Mouse (Mus musculus) ovary, postnatal 14 days (tissue): Measurements from ENCODE around the gene Bag5.
A peak's percentile ranks its signal among the peaks of the same experiment; 100 is the strongest.
"Not testable (repeated sequence)": the region's sequence is repeated elsewhere in the genome, so short reads cannot be mapped to it uniquely, and the experiment has no call there.

Experiments
- DNase-seq: peaks from one replicate; pipeline ENCODE4 v3.0.0; 2022; ENCODE audit warnings: low spot score

Bag5 gene

GRCm38 (mm10) chr12:111674850-111675486, 38.1 kb downstream of the Bag5 start:
- no peak for DNase-seq

GRCm38 (mm10) chr12:111672581-111672980, 40.5 kb downstream of the Bag5 start:
- no peak for DNase-seq

- DNase-seq, result peak; percentile 73
Measured at GRCm38 (mm10) chr12:111672176-111672575, 40.9 kb downstream of the Bag5 start, which contains the start of gene Ckb. Ckb (minus strand) TSS chr12:111672338.

GRCm38 (mm10) chr12:111671431-111671902, 41.6 kb downstream of the Bag5 start:
- no peak for DNase-seq

GRCm38 (mm10) chr12:111670976-111671375, 42.1 kb downstream of the Bag5 start:
- DNase-seq, result no peak

DNA sequence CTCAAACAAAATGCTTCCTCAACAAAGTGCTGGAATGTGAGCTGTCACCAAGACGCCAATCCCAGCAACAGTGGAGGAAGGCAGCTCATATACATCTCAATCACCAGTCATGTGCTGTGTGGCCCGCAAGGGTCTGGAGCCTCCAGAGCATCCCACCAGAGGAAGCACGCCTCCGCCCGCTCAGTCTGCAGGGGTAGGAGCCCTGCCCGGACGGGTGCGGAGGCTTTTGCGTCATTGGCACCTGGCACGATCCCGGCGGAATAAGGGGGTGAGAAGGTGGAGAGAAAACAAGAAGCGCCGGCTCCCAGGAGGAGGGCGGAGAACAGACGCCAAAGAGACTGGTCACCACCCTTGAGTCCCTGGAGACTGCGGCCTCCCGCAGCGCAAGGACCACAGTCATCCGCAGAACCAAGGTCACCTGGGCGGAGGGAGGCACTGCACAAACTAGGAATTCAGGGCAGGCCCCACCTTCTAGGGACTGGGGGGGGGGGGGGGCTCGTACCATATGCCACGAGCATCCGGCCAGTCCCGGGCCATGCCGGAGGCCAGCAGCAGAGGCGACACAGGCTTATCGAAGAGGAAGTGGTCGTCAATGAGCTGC, 42.6 kb downstream of the Bag5 start:
- no peak for DNase-seq

DNA sequence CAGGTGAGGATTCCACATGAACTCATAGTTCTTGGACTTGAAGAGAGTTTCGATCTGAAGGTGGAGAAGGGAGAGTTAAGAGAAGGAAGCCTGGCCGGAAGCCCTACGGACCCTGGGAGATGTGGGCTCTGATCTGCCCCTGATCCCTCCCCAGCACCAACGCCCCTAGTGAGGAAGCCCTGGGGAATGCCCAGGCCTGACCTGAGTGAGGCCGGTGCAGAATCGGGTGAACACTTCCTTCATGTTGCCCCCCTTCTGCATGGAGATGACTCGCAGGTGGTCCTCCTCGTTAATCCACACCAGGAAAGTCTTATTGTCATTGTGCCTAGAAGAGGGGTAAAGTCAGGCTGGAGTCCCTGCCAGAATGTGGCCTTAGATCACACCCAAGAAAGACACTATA, 43.1 kb downstream of the Bag5 start:
- DNase-seq, result no peak

GRCm38 (mm10) chr12:111669000-111669788, 43.9 kb downstream of the Bag5 start:
- DNase-seq, result no peak

- DNase-seq, result peak; percentile 98
Measured at GRCm38 (mm10) chr12:111668457-111668912, 44.6 kb downstream of the Bag5 start.

DNA sequence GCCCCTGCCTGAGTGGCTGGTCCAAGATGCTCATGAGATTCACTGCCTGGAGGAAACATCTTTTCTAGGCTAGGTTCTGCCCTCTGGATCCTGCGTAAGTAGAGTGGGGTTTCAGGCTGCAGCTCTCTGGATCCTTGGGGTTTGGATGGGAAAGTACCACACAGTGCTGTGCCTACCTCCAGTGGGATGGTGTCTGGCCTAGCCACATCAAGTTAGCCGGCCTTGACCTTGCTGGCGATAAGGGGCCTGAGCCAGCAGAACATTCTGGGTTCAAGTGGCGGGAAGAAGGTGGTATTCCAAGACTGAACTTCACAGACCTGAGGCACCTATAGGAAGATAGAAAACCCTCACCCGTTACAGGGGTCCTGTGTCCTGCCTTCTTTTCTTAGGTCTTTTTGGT, 45.6 kb downstream of the Bag5 start:
- no peak for DNase-seq

DNA sequence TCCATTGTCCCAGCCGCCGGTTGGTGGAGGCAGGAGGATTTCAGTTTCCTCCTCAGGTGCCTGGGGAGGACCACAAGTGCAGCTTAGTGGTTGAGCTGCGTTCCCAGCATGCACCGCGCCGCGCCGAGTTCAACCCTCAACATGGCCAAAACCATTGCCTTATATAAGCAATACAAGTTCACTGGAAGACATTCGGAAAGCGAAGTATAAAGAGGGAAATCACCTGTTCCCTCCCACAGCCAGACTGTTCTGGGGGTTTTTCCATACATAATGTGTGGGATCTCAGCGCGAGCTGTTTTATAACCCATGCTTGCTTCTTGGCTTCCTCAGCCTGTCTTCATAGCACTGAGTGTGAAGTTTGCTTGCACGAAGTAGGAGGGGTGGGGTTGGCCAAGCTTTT, 46.7 kb downstream of the Bag5 start:
- no peak for DNase-seq

DNA sequence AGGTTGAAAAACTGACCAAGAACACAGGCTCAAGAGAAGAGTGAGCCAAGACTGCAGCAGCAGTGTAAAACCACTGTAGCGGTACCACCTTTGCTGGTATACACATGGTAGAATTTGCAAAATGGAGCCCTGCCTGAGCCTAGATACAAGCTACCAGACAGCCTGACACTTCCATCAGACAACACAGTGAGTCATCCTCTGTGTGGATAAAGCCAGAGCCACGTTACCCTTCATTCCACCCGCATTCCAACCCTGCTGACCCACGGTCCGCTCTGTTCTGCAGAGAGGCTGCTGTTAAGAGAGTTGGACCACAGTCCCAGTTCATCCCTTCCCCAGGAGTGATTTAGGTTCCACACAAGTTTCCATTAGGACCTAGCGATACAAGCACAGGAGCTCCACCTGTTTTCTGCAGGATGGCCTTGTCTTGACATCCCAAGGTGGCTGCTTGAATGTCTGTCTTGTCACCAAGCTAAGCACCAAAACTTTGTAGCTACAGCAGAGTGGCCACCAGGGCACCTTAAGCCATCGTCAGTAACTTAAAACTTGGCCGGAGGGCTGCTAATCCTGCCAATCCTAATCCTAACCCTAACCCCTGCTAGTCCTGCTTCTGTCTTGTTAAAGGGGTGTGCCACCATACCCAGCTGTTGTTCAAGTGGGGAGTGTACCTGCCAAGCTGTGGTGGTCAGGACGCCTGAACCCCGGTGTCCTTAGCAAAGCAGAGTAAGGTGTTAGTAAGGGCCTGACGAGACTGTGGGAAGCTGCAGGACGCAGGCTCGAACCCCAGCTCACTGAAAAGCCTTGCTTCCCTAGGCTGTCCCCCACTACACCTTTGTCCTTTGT, 47.8 kb downstream of the Bag5 start:
- DNase-seq, result no peak

GRCm38 (mm10) chr12:111664144-111664634, 48.9 kb downstream of the Bag5 start:
- DNase-seq, result no peak

GRCm38 (mm10) chr12:111663228-111664143, 49.6 kb downstream of the Bag5 start:
- no peak for DNase-seq

DNA sequence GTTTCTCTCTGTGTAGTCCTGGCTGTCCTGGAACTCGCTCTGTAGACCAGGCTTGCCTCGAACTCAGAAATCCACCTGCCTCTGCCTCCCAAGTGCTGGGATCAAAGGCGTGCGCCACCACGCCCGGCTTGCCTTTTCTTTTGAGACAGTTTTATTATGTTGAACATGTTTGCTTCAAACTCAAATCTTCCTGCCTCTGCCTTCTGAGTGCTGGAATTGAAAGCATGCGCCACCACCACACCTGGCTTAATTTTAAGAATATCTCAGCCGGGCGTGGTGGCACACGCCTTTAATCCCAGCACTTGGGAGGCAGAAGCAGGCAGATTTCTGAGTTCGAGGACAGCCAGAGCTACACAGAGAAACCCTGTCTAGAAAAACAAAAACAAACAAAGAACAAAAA, 51.5 kb downstream of the Bag5 start:
- not testable (repeated sequence) for DNase-seq

GRCm38 (mm10) chr12:111660628-111661027, 52.4 kb downstream of the Bag5 start:
- no peak for DNase-seq
